ENCODE assay signal across 8 mouse cellular contexts in the genomic region with DNA sequence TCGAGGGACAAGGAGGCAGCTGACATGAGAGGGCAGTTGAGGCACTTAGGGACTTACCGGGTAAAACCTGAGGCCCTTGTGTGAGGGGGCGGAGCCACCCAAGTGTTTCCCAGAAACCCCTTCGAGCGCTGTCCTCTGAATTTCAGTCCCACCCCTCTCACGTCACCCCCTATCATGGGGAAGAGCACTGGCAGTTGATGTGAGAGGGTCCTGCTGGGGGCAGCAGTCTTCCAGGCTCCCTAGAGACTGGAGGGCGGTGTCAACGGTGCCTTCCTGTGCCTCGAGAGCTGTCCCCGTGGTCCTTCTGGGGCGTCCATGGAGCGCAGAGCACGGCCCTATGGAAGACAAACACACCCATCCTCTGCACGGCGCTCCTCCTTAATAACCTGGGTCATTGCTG. TPM values are rescaled to one million over a fixed set of nuclear protein-coding genes. Genes with fewer than 3 reads are reported as not detected.
DNase-seq lines count a peak whose midpoint lies in the region; ATAC-seq lines count a peak whose summit lies in the region.

No protein-coding gene starts in this region.

- H3K27me3 ChIP-seq in erythroblast, embryonic 14.5 days (ENCODE audit: control insufficient read depth) = peaks cover 48% of the 10 kb centered on the region
- H3K27me3 ChIP-seq in forebrain, embryonic 15.5 days = 0 out of 2 replicates have a peak, but pooled peaks cover 4% of the 10 kb centered on the region
- peaks cover 15% of the 10 kb centered on the region; the same call in 1 of the 2 replicates for H3K27me3 ChIP-seq in limb, embryonic 11.5 days (ENCODE audit: control insufficient read depth, insufficient read depth, low read length)
- H3K27me3 ChIP-seq in midbrain, embryonic 15.5 days (replicated peaks) = peaks cover 20% of the 10 kb centered on the region

- ATAC-seq in erythroblast, adult 5-6 weeks (replicated peaks; ENCODE audit: low FRiP score, poor library complexity, severe bottlenecking) = no peak
- ATAC-seq in forebrain, embryonic 15.5 days (replicated peaks) = peak; percentile 79
- ATAC-seq in limb, embryonic 11.5 days (ENCODE audit: insufficient number of reproducible peaks, low FRiP score, low TSS enrichment, low read depth) = no peak
- ATAC-seq in midbrain, embryonic 15.5 days (replicated peaks) = peak; percentile 84

- peak; percentile 76 for DNase-seq in Muller cell, postnatal 12 days (ENCODE audit: inconsistent ontology term)
- DNase-seq in limb, embryonic 11.5 days (ENCODE audit: low spot score) = peak; percentile 71
- no peak for DNase-seq in layer of hippocampus, adult 9-10 months (ENCODE audit: low spot score)
- DNase-seq in gastrocnemius, postnatal 25 days = no peak

- peak overlapping the region; percentile 54 for H3K9ac ChIP-seq in forebrain, embryonic 15.5 days (replicated peaks)
- H3K9ac ChIP-seq in limb, embryonic 11.5 days (ENCODE audit: low read length) = peak overlapping the region; percentile 40; the same call in 1 of the 2 replicates
- peak overlapping the region; percentile 43 for H3K9ac ChIP-seq in midbrain, embryonic 15.5 days

- no peaks in the 10 kb centered on the region for H3K36me3 ChIP-seq in erythroblast, embryonic 14.5 days (ENCODE audit: control insufficient read depth)
- H3K36me3 ChIP-seq in forebrain, embryonic 15.5 days = no peaks in the 10 kb centered on the region
- no peaks in the 10 kb centered on the region for H3K36me3 ChIP-seq in limb, embryonic 11.5 days (ENCODE audit: control insufficient read depth, insufficient read depth, low read length)
- no peaks in the 10 kb centered on the region for H3K36me3 ChIP-seq in midbrain, embryonic 15.5 days (replicated peaks)

- under 1% methylated on average over 15 of the region's 15 CpGs for WGBS in forebrain, embryonic 15.5 days
- WGBS in limb, embryonic 11.5 days = under 1% methylated on average over 15 of the region's 15 CpGs
- under 1% methylated on average over 15 of the region's 15 CpGs for WGBS in midbrain, embryonic 15.5 days

- peak overlapping the region; percentile 78 for H3K4me2 ChIP-seq in forebrain, embryonic 15.5 days (replicated peaks)
- peak overlapping the region; percentile 72 for H3K4me2 ChIP-seq in limb, embryonic 11.5 days (ENCODE audit: low read depth, severe bottlenecking)
- peak overlapping the region; percentile 77 for H3K4me2 ChIP-seq in midbrain, embryonic 15.5 days

- H3K4me1 ChIP-seq in erythroblast, embryonic 14.5 days (ENCODE audit: control insufficient read depth) = peaks cover 16% of the 10 kb centered on the region
- peaks cover 57% of the 10 kb centered on the region for H3K4me1 ChIP-seq in forebrain, embryonic 15.5 days
- peaks cover 22% of the 10 kb centered on the region for H3K4me1 ChIP-seq in limb, embryonic 11.5 days (ENCODE audit: control insufficient read depth, insufficient read depth, low read length)
- H3K4me1 ChIP-seq in midbrain, embryonic 15.5 days = peaks cover 47% of the 10 kb centered on the region

- H3K9me3 ChIP-seq in erythroblast, embryonic 14.5 days (ENCODE audit: control insufficient read depth, low read length) = no peaks in the 10 kb centered on the region
- H3K9me3 ChIP-seq in forebrain, embryonic 15.5 days = no peaks in the 10 kb centered on the region
- H3K9me3 ChIP-seq in limb, embryonic 11.5 days (ENCODE audit: control insufficient read depth, low read length) = no peaks in the 10 kb centered on the region
- H3K9me3 ChIP-seq in midbrain, embryonic 15.5 days = no peaks in the 10 kb centered on the region

- peak overlapping the region; percentile 59 for H3K27ac ChIP-seq in forebrain, embryonic 15.5 days (replicated peaks)
- no peak overlapping the region for H3K27ac ChIP-seq in limb, embryonic 11.5 days (replicated peaks; ENCODE audit: low read depth, low read length)
- peak overlapping the region; percentile 43 for H3K27ac ChIP-seq in midbrain, embryonic 15.5 days

- H3K4me3 ChIP-seq in erythroblast, embryonic 14.5 days (replicated peaks) = peak overlapping the region; percentile 35
- H3K4me3 ChIP-seq in forebrain, embryonic 15.5 days = peak overlapping the region; percentile 44
- peak overlapping the region; percentile 25 for H3K4me3 ChIP-seq in limb, embryonic 11.5 days (ENCODE audit: low read depth, low read length)
- H3K4me3 ChIP-seq in midbrain, embryonic 15.5 days = peak overlapping the region; percentile 41

RNA-seq across cellular contexts. Expression of gene Bcan, which starts 12.4 kb away (rescaled TPM):
- polyA plus RNA-seq in erythroblast, embryonic 14.5 days (2012) = not detected in 2 replicates
- total RNA-seq in erythroblast, adult 5-6 weeks (2015; ENCODE audit: low replicate concordance) = not detected in 2 replicates
- total RNA-seq in erythroblast, adult 5-6 weeks (2017; ENCODE audit: low replicate concordance) = not detected in 2 replicates
- 26.6 and 27.2 TPM in 2 replicates for polyA plus RNA-seq in forebrain, embryonic 15.5 days (2015; fragmentation: Nextera tagmentation; extraction: Ambion mirVana)
- polyA plus RNA-seq in limb, embryonic 11.5 days (2014; fragmentation: Nextera tagmentation; extraction: Ambion mirVana) = not detected in 2 replicates
- 53.4 and 62.8 TPM in 2 replicates for polyA plus RNA-seq in midbrain, embryonic 15.5 days (2015; fragmentation: Nextera tagmentation; extraction: Ambion mirVana)
- not detected for total RNA-seq in gastrocnemius, postnatal 25 days (2021)

RNA-seq across cellular contexts. Expression of gene Nes, which starts 16.8 kb away (rescaled TPM):
- polyA plus RNA-seq in erythroblast, embryonic 14.5 days (2012) = 0.01 TPM in 1 of 2 replicates, not detected in the other
- total RNA-seq in erythroblast, adult 5-6 weeks (2015; ENCODE audit: low replicate concordance) = not detected in 2 replicates
- 0.42 TPM in 1 of 2 replicates, not detected in the other for total RNA-seq in erythroblast, adult 5-6 weeks (2017; ENCODE audit: low replicate concordance)
- 50.0 and 56.7 TPM in 2 replicates for polyA plus RNA-seq in forebrain, embryonic 15.5 days (2015; fragmentation: Nextera tagmentation; extraction: Ambion mirVana)
- 7.9 and 8.8 TPM in 2 replicates for polyA plus RNA-seq in limb, embryonic 11.5 days (2014; fragmentation: Nextera tagmentation; extraction: Ambion mirVana)
- polyA plus RNA-seq in midbrain, embryonic 15.5 days (2015; fragmentation: Nextera tagmentation; extraction: Ambion mirVana) = 33.0 and 40.7 TPM in 2 replicates
- 10 to 100 TPM; 21.0 to 22.0 TPM for total RNA-seq in gastrocnemius, postnatal 25 days (2021)

RNA-seq across cellular contexts. Expression of gene Crabp2, which starts 39.2 kb away (rescaled TPM):
- not detected in 2 replicates for polyA plus RNA-seq in erythroblast, embryonic 14.5 days (2012)
- total RNA-seq in erythroblast, adult 5-6 weeks (2015; ENCODE audit: low replicate concordance) = not detected in 2 replicates
- total RNA-seq in erythroblast, adult 5-6 weeks (2017; ENCODE audit: low replicate concordance) = not detected in 2 replicates
- 14.9 and 18.4 TPM in 2 replicates for polyA plus RNA-seq in forebrain, embryonic 15.5 days (2015; fragmentation: Nextera tagmentation; extraction: Ambion mirVana)
- polyA plus RNA-seq in limb, embryonic 11.5 days (2014; fragmentation: Nextera tagmentation; extraction: Ambion mirVana) = 796 and 836 TPM in 2 replicates
- 44.8 and 52.1 TPM in 2 replicates for polyA plus RNA-seq in midbrain, embryonic 15.5 days (2015; fragmentation: Nextera tagmentation; extraction: Ambion mirVana)
- total RNA-seq in gastrocnemius, postnatal 25 days (2021) = under 1 TPM in 1 of 2 experiments, not detected in 1; 0.31 TPM

RNA-seq across cellular contexts. Expression of gene Hapln2, which starts 39.8 kb away (rescaled TPM):
- polyA plus RNA-seq in erythroblast, embryonic 14.5 days (2012) = not detected in 2 replicates
- not detected in 2 replicates for total RNA-seq in erythroblast, adult 5-6 weeks (2015; ENCODE audit: low replicate concordance)
- total RNA-seq in erythroblast, adult 5-6 weeks (2017; ENCODE audit: low replicate concordance) = not detected in 2 replicates
- 0.43 and 0.89 TPM in 2 replicates for polyA plus RNA-seq in forebrain, embryonic 15.5 days (2015; fragmentation: Nextera tagmentation; extraction: Ambion mirVana)
- 0.44 TPM in 1 of 2 replicates, not detected in the other for polyA plus RNA-seq in limb, embryonic 11.5 days (2014; fragmentation: Nextera tagmentation; extraction: Ambion mirVana)
- polyA plus RNA-seq in midbrain, embryonic 15.5 days (2015; fragmentation: Nextera tagmentation; extraction: Ambion mirVana) = 0.71 and 0.82 TPM in 2 replicates
- not detected for total RNA-seq in gastrocnemius, postnatal 25 days (2021)

RNA-seq across cellular contexts. Expression of gene Gpatch4, which starts 55.3 kb away (rescaled TPM):
- polyA plus RNA-seq in erythroblast, embryonic 14.5 days (2012) = 0.57 and 0.75 TPM in 2 replicates
- total RNA-seq in erythroblast, adult 5-6 weeks (2015; ENCODE audit: low replicate concordance) = 2.9 and 4.6 TPM in 2 replicates
- total RNA-seq in erythroblast, adult 5-6 weeks (2017; ENCODE audit: low replicate concordance) = 4.7 and 7.2 TPM in 2 replicates
- polyA plus RNA-seq in forebrain, embryonic 15.5 days (2015; fragmentation: Nextera tagmentation; extraction: Ambion mirVana) = 29.7 and 31.1 TPM in 2 replicates
- polyA plus RNA-seq in limb, embryonic 11.5 days (2014; fragmentation: Nextera tagmentation; extraction: Ambion mirVana) = 36.9 and 44.1 TPM in 2 replicates
- polyA plus RNA-seq in midbrain, embryonic 15.5 days (2015; fragmentation: Nextera tagmentation; extraction: Ambion mirVana) = 32.0 and 35.3 TPM in 2 replicates
- 10 to 100 TPM; 13.1 to 16.7 TPM for total RNA-seq in gastrocnemius, postnatal 25 days (2021)

Comparison
In these comparisons a context has a peak if more than half of its experiments do, and no peak if none do; other contexts are left out.
1. ATAC-seq: peak in forebrain, embryonic 15.5 days (single experiment) and midbrain, embryonic 15.5 days (single experiment); none in erythroblast, adult 5-6 weeks (single experiment) and limb, embryonic 11.5 days (single experiment).
2. DNase-seq: peak in Muller cell, postnatal 12 days (single experiment) and limb, embryonic 11.5 days (single experiment); none in layer of hippocampus, adult 9-10 months (single experiment) and gastrocnemius, postnatal 25 days (single experiment).
3. RNA of gene Bcan, which starts 12.4 kb away (polyA plus RNA-seq): 53.4 to 62.8 TPM in midbrain, embryonic 15.5 days and 26.6 to 27.2 TPM in forebrain, embryonic 15.5 days; not detected in limb, embryonic 11.5 days and not detected in erythroblast, embryonic 14.5 days; every median in the first group is over 10 times any median in the second.
4. RNA of gene Crabp2, which starts 39.2 kb away (polyA plus RNA-seq): 796 to 836 TPM in limb, embryonic 11.5 days; 44.8 to 52.1 TPM in midbrain, embryonic 15.5 days, 14.9 to 18.4 TPM in forebrain, embryonic 15.5 days and not detected in erythroblast, embryonic 14.5 days; every median in the first group is over 10 times any median in the second.
5. Peak in every context shown above with its lines, with median percentiles within 50 percentile points of each other: H3K4me3 ChIP-seq, H3K4me2 ChIP-seq and H3K9ac ChIP-seq.